Mouse (Mus musculus) adrenal gland, adult (tissue): ENCODE results near the gene Kncn.

Experiments used
- DNase-seq, 2 experiments: peaks; one replicate each; pipeline ENCODE4 v3.0.0; 2022 to 2023; ENCODE audit warnings: low spot score in 1 of 2; ENCODE audit not compliant: inconsistent age in 2 of 2

The Kncn gene

GRCm38 (mm10) chr4:115878216-115878678 lies 6.0 kb upstream of the Kncn start:
- DNase-seq, result no peak

- no peak for DNase-seq
Observed at GRCm38 (mm10) chr4:115878828-115879227, 5.4 kb upstream of the Kncn start.

GRCm38 (mm10) chr4:115881183-115881582 lies 3.0 kb upstream of the Kncn start:
- DNase-seq, result no peak

GRCm38 (mm10) chr4:115882195-115882594 lies 2.0 kb upstream of the Kncn start:
- DNase-seq, result no peak

- no peak for DNase-seq
Observed at GRCm38 (mm10) chr4:115885846-115886245, 1.6 kb downstream of the Kncn start.

- DNase-seq, result no peak
Observed at GRCm38 (mm10) chr4:115886875-115887274, 2.7 kb downstream of the Kncn start.

- no peak for DNase-seq
Observed at GRCm38 (mm10) chr4:115890066-115890465, 5.9 kb downstream of the Kncn start.

GRCm38 (mm10) chr4:115890553-115890952 lies 6.4 kb downstream of the Kncn start, which contains the start of gene 6430628N08Rik:
6430628N08Rik (plus strand) TSS chr4:115890665.
- DNase-seq, result no peak

- DNase-seq, result no peak
Observed at GRCm38 (mm10) chr4:115894281-115894680, 10.1 kb downstream of the Kncn start.

- no peak for DNase-seq
Observed at GRCm38 (mm10) chr4:115897901-115898631, 13.9 kb downstream of the Kncn start.

GRCm38 (mm10) chr4:115902816-115903215 lies 18.6 kb downstream of the Kncn start:
- peak; percentile 67 to 90 for DNase-seq

- DNase-seq, result no peak
Observed at GRCm38 (mm10) chr4:115904375-115904774, 20.2 kb downstream of the Kncn start.

- peak in 1 of 2 experiments; percentile 12 for DNase-seq
Observed at GRCm38 (mm10) chr4:115905701-115906100, 21.5 kb downstream of the Kncn start.

GRCm38 (mm10) chr4:115906791-115907190 lies 22.6 kb downstream of the Kncn start:
- no peak for DNase-seq

- DNase-seq, result peak in 1 of 2 experiments; percentile 20
Observed at GRCm38 (mm10) chr4:115907994-115908393, 23.8 kb downstream of the Kncn start.

GRCm38 (mm10) chr4:115908641-115909040 lies 24.4 kb downstream of the Kncn start:
- DNase-seq, result peak in 1 of 2 experiments; percentile 21

GRCm38 (mm10) chr4:115911586-115911985 lies 27.4 kb downstream of the Kncn start:
- no peak for DNase-seq

- no peak for DNase-seq
Observed at GRCm38 (mm10) chr4:115919911-115920310, 35.7 kb downstream of the Kncn start.

- no peak for DNase-seq
Observed at GRCm38 (mm10) chr4:115922688-115923087, 38.5 kb downstream of the Kncn start.

GRCm38 (mm10) chr4:115923262-115923880 lies 39.2 kb downstream of the Kncn start:
- DNase-seq, result no peak

- no peak for DNase-seq
Observed at GRCm38 (mm10) chr4:115927637-115928036, 43.4 kb downstream of the Kncn start.

- no peak for DNase-seq
Observed at GRCm38 (mm10) chr4:115931556-115932088, 47.4 kb downstream of the Kncn start.
